In genomic region chr9:116088912-116089311, GRCm38 (mm10) we compare ENCODE assay signal across 12 mouse cellular contexts.
DNase-seq lines count a peak whose midpoint lies in the region; ATAC-seq and TF ChIP-seq lines count a peak whose summit lies in the region.
"Had no signal": no experiment of that assay in that cellular context is flagged by ENCODE, and none has a peak within 500 bp of the region (broad histone marks: within the 10 kb centered on the region; RNA-seq: fewer than 3 reads in every experiment).

No protein-coding gene starts in this region.

- no peak overlapping the region for H3K27ac ChIP-seq in heart, embryonic 12.5 days (ENCODE audit: poor library complexity, severe bottlenecking)
- H3K27ac ChIP-seq in thymus, adult 2 months (ENCODE audit: control insufficient read depth, insufficient read depth, low read length): no peak overlapping the region
- no peak overlapping the region for H3K27ac ChIP-seq in forebrain, embryonic 13.5 days
- H3K27ac ChIP-seq: forebrain, embryonic 10.5 days; heart, embryonic 15.5 days; midbrain, embryonic 15.5 days had no signal

- no peak for ATAC-seq in heart, embryonic 12.5 days (ENCODE audit: insufficient number of reproducible peaks, low FRiP score)
- ATAC-seq in forebrain, embryonic 13.5 days: no peak
- no peak for ATAC-seq in monocyte, adult 5-6 weeks (replicated peaks; ENCODE audit: insufficient number of reproducible peaks, low FRiP score, low TSS enrichment, poor library complexity, severe bottlenecking)
- ATAC-seq: midbrain, embryonic 15.5 days had no signal

- no peaks in the 10 kb centered on the region for H3K27me3 ChIP-seq in heart, embryonic 12.5 days (replicated peaks)
- no peaks in the 10 kb centered on the region for H3K27me3 ChIP-seq in thymus, adult 2 months (ENCODE audit: control insufficient read depth, insufficient read depth, low read length)
- H3K27me3 ChIP-seq in forebrain, embryonic 13.5 days: no peaks in the 10 kb centered on the region
- H3K27me3 ChIP-seq: heart, embryonic 15.5 days; kidney, embryonic 15.5 days; midbrain, embryonic 15.5 days had no signal

- WGBS in heart, embryonic 12.5 days: 80% methylated on average over 9 of the region's 9 CpGs
- WGBS in thymus, adult 2 months: 93% methylated on average over 9 of the region's 9 CpGs
- 77% methylated on average over 9 of the region's 9 CpGs for WGBS in forebrain, embryonic 13.5 days

- H3K9ac ChIP-seq in heart, embryonic 12.5 days: no peak overlapping the region
- H3K9ac ChIP-seq in forebrain, embryonic 13.5 days: no peak overlapping the region
- H3K9ac ChIP-seq: heart, embryonic 15.5 days; kidney, embryonic 15.5 days; midbrain, embryonic 15.5 days had no signal

- H3K36me3 ChIP-seq in heart, embryonic 12.5 days: peaks cover 18% of the 10 kb centered on the region
- H3K36me3 ChIP-seq in thymus, adult 2 months (ENCODE audit: control insufficient read depth, insufficient read depth, low read length): peaks cover 18% of the 10 kb centered on the region
- H3K36me3 ChIP-seq in forebrain, embryonic 13.5 days (ENCODE audit: poor library complexity, severe bottlenecking): no peaks in the 10 kb centered on the region
- H3K36me3 ChIP-seq: forebrain, embryonic 10.5 days; midbrain, embryonic 15.5 days had no signal

- H3K4me3 ChIP-seq in heart, embryonic 12.5 days: no peak overlapping the region
- H3K4me3 ChIP-seq in thymus, adult 2 months (ENCODE audit: control insufficient read depth, insufficient read depth, low read length): no peak overlapping the region
- no peak overlapping the region for H3K4me3 ChIP-seq in forebrain, embryonic 13.5 days
- H3K4me3 ChIP-seq: forebrain, embryonic 10.5 days; heart, embryonic 15.5 days; kidney, embryonic 15.5 days; midbrain, embryonic 15.5 days had no signal

- no peaks in the 10 kb centered on the region for H3K9me3 ChIP-seq in heart, embryonic 12.5 days (replicated peaks)
- no peaks in the 10 kb centered on the region for H3K9me3 ChIP-seq in forebrain, embryonic 13.5 days (replicated peaks)
- H3K9me3 ChIP-seq: forebrain, embryonic 10.5 days; heart, embryonic 15.5 days; kidney, embryonic 15.5 days; midbrain, embryonic 15.5 days had no signal

- no peak for TF ChIP-seq POLR2A in thymus, adult 2 months (IDR thresholded peaks at IDR 0.05; ENCODE audit: control insufficient read depth, extremely low read depth, insufficient read depth, low read length, poor library complexity)

- peak; percentile 63; the same call in 1 of the 2 replicates for TF ChIP-seq CTCF in thymus, adult 2 months (IDR thresholded peaks at IDR 0.05; ENCODE audit: borderline replicate concordance, control insufficient read depth, extremely low read depth, insufficient read depth, low read length, poor library complexity)

- intact Hi-C loops in heart, postnatal 14 days (cut with DNase I): loop anchor here (2.0 to 5.0 kb wide), 2 partner anchors 86 to 293 kb away; partner anchors contain the start of gene Tgfbr2

- DNase-seq in heart, postnatal 14 days: peak; percentile 19 to 30
- DNase-seq in thymus, adult 2 months: peak; percentile 60
- DNase-seq in thymus, adult 18-20 months: no peak
- DNase-seq in induced T-regulatory cell, adult 2 months (ENCODE audit: low read depth): peak; percentile 51
- DNase-seq: cerebellum, postnatal 36 days had no signal

- H3K4me1 ChIP-seq in heart, embryonic 12.5 days (replicated peaks): peaks cover 14% of the 10 kb centered on the region
- peaks cover 24% of the 10 kb centered on the region for H3K4me1 ChIP-seq in thymus, adult 2 months (replicated peaks; ENCODE audit: control insufficient read depth, insufficient read depth, low read length)
- no peaks in the 10 kb centered on the region; the same call in 1 of the 2 replicates for H3K4me1 ChIP-seq in forebrain, embryonic 13.5 days
- H3K4me1 ChIP-seq: forebrain, embryonic 10.5 days; midbrain, embryonic 15.5 days had no signal

- no peak overlapping the region for H3K4me2 ChIP-seq in heart, embryonic 12.5 days
- no peak overlapping the region for H3K4me2 ChIP-seq in forebrain, embryonic 13.5 days
- H3K4me2 ChIP-seq: heart, embryonic 15.5 days; kidney, embryonic 15.5 days; midbrain, embryonic 15.5 days had no signal

Comparison
In these comparisons a context has a peak if more than half of its experiments do, and no peak if none do; other contexts are left out.
1. DNase-seq: peak in heart, postnatal 14 days (2 of 2), thymus, adult 2 months (single experiment) and induced T-regulatory cell, adult 2 months (single experiment); none in thymus, adult 18-20 months (0 of 2).